Mouse (Mus musculus) A20 (cell line): Measurements from ENCODE around the gene Suox.
"Not testable (repeated sequence)": the region's sequence is repeated elsewhere in the genome, so short reads cannot be mapped to it uniquely, and the experiment has no call there.

Experiments used
- DNase-seq: peaks from one replicate; pipeline ENCODE4 v3.0.0-alpha.2; 2011; ENCODE audit warnings: low read depth, low spot score

The Suox gene

DNA sequence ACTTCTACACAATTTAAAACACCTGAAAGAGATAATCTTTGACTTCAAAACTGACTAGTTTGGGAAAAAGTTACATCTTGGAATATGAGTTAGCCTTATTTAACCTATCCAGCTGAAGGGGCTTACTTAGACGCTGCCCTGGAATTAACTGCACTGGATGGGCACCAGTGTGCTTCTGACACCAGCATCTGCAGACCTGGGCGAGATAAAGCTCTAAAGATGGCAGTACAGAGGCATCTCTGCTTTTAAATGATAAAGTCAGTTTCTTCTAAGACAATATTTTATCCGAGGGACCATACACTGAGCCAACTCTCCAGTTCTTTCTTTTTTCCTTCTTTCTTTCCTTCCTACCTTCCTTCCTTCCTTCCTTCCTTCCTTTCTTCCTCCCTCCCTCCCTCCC is 9.1 kb downstream of the Suox start:
- no peak for DNase-seq

DNA sequence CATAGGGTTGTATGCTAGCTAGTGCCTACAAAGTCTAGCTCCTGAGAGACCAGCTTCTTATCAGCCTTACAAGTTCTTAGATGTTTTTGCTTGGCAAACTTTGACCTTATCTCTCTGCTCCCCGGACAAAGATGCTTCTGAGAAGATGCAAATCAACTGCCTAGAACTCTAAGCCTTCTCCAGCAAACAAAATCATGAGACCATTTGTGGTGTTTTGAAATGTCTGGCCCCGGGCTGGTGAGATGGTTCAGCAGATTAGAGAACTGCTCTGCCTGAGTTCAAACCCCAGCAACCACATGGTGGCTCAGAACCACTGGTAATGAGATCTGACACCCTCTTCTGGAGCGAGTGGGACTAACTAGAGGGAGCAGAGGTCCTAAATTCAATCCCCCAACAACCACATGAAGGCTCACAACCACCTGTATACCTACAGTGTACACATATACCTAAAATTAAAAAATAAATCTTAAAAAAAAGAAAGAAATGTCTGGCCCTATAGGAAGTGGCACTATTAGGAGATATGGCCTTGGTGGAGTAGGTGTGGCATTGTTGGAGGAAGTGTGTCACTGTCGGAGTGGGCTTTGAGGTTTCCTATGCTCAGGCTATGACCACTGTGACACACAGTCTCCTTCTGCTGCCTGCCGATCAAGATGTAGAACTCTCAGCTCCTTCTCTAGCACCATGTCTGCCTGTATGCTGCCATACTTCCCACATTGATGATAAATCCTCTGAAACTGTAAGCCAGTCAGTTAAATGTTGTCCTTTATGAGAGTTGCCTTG is 10.2 kb downstream of the Suox start:
- DNase-seq = no peak

DNA sequence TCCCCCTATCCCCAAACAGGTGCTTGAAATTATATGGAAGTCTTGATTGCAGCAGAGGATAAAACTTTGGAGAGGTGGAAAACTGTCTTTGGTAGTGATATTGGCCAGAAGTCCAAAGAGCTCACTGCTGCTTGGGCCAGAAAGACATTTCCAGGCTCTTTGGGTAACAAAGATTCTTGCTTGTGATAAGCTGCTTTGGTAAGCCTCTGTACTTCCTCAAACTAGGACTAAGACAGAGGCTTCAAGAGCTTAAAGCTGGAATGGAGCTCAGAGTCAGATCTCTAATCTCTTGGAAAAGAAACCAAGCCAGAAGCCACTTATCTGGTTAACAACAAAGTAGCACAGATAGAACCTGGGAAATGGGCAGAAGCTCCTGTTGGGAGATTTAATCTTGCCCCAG is 11.4 kb downstream of the Suox start:
- no peak for DNase-seq

DNA sequence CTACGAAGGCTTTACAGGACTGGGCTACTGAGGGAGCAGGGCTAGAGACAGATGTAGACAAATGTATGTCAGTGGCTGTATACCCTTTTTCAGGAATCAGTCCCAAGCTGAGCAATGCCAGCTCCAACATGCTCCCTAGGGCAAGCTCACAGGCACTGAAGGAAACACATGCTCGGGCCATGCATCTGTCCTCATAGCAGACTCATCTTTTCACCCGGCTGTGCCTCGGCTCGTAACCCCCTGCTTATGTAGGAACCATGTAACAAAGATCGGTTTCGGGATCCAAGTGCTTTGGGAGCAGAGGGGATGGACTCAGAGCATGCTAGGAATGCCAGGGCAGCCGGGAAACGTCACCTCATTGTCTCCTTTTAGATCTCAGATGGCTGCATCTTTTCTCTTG is 14.4 kb downstream of the Suox start:
- no peak for DNase-seq

DNA sequence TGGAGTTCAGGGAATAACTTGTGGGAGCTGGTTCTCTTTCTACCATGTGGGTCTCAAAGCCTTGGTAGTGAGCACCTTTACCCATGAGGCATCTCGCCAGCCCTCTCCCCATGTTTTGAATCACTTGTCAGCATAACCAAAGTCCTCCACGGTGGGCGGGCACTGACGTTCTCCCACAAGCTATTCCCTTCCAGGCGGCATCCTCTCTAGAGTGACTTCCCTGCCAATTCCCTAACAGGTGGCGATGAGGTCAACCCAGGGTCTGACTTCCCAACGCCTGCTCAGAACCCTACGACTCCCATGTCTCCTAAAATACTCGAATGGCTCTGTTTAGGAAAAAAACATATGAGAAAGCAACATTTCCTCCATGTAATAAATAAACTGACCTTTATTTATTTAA is 16.0 kb downstream of the Suox start:
- no peak for DNase-seq

DNA sequence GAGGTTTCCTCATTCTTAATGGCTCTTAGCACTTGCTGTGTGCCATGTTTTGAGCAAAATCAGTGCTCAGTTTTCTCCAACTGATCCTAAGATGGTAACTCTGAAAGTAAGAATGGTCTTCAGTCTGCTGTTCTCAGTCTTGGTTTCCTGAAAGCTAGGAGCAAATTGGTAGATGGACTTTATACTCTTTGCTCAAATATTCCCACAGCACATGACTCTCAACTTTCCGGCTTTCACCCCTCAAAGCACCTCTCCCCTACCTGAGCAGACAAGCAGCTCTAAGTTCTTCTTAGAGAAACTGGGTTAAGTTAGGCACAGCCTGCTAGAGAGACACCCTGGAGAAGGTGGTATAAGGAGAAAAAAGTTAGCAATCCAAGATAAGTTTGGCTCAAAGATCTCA is 17.1 kb downstream of the Suox start:
- DNase-seq = no peak

DNA sequence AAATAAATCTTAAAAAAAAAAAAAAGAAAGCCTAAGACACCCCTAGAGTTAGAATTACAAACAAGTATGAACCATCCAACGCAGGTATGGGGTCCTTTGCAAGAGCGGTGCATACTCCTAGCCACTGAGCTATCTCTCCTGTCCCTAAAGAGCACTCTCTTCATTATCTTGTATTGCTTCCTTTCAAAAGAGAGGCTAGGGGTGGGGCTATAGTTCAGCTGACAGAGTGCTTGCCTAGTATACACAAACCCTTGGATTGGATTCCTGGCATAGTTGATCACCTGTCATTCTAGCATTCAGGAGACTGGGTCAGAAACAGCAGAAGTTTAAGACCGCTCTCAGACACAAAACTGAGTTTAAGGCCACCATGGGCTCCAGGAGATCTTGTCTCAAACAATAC is 18.6 kb downstream of the Suox start:
- DNase-seq = no peak

DNA sequence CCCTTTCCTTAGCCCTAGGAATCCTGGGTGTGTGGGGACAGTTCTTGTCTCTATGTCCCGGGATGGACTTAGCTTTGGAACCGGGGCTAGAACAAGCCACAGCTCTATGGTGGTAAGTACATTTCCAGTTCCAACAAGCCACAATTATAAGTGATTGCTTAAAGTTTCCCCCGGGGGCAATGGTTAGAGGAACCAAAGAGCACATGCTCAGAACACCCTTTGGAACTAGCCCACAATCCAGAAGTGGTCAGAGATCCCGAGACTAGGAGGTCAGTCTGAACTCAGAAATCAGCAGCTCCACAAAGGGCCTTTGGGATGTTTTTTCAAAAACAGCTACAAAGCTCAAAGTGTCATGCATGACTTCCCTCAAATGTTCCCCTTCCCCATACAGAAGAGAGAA is 20.0 kb downstream of the Suox start:
- DNase-seq = no peak

DNA sequence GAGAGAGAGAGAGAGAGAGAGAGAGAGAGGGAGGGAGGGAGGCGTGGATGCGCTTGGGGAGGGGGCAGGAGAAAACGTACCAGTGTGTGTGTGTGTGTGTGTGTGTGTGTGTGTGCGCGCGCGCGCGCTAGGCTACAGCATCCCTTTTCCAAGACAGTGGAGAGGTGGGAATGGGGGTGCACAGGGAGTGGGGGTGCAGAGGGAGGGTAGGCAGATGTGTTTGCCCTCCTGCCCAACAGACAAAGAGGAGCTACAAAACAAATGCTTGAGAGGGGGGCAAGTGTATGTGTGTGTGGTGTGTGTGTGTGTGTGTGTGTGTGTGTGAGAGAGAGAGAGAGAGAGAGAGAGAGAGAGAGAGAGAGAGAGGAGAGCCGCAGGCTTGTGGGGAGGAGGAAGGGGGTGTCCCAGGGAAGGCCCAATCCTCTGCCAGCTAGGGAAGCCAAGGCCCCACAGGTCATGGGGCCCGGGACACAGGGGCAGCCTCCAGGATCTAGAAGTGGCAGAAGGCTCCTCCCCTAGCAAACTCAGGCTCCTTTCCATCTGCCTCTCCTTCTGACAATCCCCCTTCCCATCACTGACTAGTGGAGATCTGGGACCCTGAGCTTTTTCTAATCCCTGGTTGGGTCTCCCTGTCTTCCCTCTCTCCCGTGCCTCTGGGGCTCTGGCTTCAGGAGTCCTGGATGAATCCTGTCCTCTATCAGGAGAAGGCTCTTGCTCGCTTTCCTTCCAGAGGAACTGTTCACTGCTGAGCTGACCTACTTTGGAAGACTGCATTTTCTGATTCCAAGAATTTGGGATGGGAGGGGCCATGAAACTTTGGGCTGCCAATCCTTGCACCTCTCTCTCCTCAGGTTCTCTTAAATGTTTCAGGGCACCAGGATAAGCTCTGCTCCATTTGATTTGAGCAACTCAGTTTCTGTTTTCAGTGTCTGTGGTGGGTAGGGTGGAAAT is 27.5 kb downstream of the Suox start:
- DNase-seq = no peak

DNA sequence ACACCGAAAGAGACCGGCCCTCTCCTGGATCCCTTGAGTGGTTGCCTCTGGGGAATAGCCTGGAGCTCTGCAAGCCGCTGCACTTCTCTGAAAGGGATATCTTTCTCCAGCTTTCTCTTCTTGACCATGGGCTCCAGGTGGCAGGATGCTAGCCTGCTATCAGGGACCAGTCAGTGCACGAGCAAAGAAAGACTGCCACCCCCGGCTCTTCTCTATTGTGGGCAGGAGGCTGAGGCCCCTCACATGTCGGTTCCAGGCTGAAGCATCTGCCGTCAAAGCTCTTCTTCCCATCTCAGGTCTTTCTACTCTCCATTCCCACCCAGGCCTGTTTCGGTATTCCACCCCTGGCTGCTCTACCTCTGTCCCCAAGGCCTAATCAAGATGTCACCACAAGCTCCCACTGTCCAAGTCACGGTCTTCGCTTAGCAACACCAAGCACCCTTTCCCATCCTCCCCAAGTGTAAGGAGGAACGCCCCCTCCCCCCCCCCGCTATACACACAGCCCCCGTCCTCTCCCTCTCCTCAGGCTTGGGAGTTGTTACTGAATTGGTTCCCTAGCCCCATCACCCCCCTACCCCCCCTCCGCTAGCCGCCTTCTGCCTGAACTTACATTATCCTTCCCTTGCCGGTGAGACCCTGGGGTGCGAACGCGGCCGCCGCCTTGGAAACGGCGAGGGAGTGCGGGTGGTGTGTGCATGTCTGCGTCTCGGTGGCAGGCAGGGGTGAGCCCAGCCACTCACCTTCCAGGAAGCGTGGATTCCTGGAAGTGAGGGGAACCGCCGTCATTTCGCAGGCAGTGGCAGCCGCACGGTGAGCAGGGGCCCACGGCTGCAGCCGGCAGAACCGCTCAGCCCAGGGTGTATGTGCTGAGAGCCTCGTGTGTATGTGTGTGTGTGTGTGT is 28.5 kb downstream of the Suox start, which contains the start of gene Ikzf4:
Gene Ikzf4 (minus strand): TSS at position 881 of the 901 bp plus-strand sequence.
- DNase-seq = no peak

DNA sequence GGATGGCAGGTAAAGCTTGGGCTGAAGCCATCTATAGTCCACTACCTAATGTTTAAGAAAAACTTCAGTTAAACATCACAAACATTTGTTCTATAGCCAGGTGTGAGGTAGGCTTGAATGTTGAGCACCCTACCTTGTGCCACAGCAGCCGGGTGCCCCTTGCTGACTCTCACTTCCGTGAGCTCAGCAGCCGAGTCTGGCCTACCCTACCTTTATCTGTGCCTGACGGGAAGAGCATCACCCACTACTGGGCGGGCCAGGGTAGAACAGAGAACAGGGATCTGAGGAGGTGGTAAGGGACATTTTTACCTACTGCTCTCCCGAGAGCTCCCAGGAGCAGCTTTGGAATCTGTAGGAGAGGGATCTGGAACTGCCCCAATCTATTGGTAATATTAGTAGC is 31.1 kb downstream of the Suox start:
- DNase-seq = no peak

DNA sequence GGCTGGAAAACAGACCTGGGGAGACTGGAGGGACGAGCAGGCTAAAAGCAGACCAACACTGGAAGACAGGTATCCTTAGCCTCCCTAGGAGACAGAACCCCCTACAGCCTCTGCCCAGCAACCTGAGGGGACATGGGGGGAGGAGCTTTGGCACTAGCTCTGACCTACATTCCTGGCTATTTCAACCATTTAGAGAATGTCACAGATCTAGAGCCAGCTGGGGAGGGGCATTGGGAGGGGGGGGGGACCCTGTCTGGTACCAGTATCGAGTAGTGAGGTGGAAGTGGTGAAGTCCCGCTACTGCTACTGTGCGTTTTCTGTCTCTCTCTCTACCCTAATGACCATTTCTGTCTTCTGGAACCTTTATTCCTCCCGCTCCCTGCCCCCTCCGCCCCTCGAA is 32.0 kb downstream of the Suox start:
- DNase-seq = no peak

DNA sequence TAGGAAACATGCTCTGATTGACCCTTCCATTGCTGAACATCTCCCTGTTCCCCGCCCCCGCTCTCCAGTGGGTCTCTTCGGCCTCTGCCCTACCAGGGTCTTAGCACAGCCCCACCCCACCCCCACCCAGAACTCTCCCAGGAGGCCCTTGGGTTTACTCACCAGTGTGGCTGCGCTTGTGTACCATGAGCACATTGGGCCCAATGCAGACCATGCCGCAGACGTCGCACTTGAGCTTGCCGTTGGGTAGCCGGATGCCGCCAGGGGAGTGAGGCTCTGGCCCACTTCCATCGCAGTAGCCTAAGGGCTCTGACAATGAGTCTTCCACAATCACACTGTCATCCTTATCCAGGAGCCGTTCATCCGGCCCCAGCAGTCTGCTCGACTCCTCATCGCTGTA is 33.0 kb downstream of the Suox start:
- no peak for DNase-seq

DNA sequence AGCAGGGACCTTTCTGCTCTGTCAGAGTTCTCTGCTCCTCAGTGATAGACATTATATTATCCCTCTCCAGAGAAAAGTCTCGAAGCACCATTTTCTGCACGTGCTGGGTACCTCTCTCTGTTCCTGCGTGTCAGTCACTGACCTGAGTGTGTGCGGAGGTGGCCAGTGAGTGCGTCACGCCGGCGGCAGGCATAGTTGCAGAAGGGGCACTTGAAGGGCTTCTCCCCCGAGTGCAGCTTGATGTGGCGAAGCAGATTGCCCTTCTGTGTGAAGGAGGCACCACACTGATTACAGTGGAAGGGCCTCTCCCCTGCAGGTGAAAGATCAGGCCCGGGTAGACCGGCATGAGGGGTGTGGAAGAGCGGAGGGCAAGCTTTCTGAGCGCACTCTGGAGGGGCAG is 33.9 kb downstream of the Suox start:
- DNase-seq = no peak

DNA sequence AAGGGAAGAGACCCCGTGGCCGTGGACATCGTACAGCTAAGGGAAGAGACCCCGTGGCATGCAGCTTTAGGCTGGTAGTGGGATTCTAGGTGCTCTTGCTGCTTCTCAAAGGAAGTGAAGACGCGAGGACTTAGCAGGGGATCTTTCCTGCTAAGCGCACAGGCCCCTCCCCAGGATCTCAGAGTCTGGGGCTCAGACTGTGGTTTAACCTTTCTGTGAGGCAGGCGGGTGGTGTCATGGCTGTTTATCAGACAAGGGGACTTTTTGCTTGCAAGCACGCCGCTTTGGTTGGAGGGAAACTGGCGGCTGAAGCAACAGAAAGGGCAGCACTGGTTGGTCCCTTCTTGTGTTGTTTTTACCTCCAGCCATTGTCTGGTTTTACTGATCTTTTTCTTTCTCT is 36.9 kb downstream of the Suox start:
- no peak for DNase-seq

DNA sequence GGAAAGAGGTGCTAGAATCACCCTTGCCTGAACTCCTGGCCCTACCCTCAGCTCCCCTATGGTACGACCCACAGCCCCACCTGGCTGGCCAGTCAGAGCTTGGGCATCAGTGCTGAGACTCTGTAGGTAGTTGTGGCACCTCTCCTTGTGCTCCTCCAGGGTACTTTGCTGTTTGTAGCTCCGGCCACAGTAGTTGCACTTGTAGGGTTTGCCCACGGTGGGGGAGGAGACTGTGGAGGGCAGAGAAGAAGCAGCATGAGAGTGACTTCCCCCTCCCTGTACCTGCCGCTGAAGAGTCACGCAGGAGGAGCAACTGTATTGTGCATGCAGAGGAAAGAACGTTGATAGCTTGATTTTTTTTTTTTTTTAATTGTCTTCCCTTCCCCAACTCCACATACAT is 37.3 kb downstream of the Suox start:
- no peak for DNase-seq

DNA sequence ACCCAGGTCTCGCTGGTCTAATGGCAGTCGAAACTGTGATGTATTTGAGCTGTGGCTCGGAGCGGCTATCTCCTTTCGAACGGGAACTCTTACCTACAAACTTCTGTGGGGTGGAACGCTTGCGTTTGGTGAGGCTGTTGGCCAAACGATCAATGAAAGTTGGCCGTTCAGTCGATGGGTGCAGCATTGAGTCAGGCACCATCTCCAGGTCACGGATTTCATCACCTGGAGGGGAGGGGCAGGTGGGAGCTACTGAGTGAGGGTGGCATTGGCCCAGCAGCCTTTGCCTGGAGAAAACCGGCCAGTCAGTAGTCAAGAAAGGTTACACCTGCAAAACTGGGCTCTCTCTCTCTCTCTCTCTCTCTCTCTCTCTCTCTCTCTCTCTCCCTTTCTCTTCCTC is 38.2 kb downstream of the Suox start:
- DNase-seq = no peak

DNA sequence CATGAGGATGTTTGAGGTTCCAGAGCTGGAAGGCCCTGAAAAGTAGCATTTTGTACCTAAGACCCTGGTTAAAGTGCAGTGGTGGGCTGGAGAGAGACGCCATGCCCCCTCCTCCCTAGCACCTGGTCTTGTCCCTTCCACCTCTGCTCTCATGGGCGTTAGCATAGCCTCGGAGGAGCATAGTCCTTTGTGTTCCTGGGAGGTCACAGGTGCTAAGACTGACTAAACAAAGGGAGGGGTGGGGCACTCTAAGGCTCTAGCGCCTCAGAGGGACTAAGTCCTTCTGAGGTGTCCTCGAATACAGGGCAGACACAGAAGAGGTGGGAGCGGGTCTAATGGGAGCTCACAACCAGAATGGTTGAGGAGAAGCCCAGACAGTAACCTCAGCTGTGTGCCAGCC is 42.3 kb downstream of the Suox start:
- DNase-seq = no peak

DNA sequence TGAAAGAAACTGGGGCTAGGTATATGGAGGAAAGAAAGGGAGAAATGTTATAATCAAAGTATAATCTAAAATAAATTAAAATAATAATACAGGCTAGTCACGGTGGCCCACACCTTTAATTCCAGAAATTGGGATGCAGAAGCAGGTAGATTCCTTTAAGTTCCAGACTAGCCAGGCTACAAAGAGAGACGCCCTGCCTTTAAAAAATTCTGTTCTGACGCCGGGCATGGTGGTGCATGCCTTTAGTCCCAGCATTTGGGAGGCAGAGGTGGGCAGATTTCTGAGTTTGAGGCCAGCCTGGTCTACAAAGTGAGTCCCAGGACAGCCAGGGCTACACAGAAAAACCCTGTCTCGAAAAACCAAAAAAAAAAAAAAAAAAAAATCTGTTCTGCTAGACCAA is 43.6 kb downstream of the Suox start:
- not testable (repeated sequence) for DNase-seq

DNA sequence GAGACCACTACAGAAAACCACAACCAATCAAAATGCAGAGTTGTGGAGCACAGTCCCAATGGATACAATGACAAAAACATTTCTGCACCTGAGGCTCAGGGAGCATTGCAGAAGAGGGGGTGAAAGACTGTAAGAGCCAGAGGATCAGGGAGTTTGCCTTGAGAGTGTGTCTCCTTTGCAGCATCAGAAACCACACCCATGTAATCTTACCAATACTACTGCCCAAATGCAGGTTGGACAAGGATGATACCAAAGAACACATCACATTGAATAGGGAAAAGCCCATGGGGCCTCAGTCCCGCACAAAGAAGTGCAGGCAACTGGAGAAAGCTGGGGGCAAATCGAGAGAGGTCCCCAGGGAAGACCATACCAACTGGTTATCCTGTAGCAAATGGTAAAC is 44.1 kb downstream of the Suox start:
- DNase-seq = no peak

DNA sequence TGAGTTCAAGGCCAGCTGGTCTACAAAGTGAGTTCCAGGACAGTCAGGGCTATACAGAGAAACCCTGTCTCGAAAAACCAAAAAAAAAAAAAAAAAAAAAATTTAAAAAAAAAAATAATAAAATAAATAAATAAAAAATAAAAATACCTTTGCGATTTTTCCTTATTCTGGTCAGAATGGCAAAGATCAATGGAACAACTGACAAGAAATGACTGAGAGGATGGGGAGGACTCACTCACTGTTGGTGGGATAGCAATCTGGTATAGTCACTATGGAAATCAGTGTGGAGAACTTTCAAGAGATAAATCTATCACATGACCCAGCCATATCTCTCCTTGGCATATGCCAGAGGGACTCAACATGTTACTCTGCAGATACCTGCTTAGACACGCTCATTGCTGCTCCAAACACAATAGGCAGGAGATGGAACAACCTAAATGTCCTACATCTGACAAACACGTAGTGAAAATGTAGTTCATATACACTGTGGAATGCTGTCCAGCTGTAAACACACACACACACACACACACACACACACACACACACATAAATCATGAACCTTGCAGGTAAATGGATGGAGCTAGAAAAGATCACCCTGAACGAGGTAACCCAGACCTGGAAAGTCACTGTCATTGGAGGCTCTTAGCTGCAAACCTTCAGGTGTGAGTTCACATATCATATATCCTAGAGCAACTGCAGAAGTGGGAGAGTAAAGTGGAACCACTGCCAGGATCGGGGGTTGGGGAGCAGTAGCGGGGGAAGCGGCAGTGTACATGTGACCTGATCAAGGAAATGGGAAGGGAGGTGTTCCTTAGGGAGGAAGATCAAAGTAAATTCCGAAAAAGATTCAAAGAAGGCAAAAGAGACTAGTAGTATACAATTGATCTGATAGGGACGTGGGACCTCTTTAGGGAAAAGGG is 46.2 kb downstream of the Suox start:
- no peak for DNase-seq
